Mouse (Mus musculus): ENCODE results near the gene Cd101.

DNA sequence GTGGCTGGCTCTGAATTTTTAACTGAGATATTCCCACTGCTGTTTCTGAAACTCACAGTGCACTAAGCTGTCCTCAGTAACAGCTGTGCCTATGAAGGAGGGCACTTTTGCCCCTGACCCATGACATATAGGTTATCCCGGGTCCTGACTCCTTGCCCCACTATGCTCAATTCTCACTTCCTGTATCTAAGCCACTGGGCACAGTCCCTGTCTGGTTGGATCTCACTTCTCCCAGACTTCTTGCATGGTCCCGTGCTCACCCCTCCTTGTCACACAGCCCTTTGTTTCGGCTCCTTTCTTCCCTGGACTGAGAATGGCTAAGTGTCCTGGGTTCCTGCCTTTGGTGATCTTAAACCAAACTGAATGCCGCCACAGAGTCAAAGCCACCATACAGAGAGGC lies 35.1 kb downstream of the Cd101 start:
- TF ChIP-seq CTCF (IDR thresholded peaks at IDR 0.05; ENCODE audit: control insufficient read depth, insufficient read depth, low read length) (no peak), POLR2A (IDR thresholded peaks at IDR 0.05; ENCODE audit: borderline replicate concordance, control insufficient read depth, low read depth, low read length) (no peak)

Measured in bone marrow, adult 2 months (tissue).